Mouse (Mus musculus): Measurements from ENCODE around the gene Plppr1. TPM values are rescaled to one million over a fixed set of nuclear protein-coding genes. Genes with fewer than 3 reads are reported as not detected.

The Plppr1 gene
- polyA plus RNA-seq, 1 experiment from 2014 or later, result 6.6 TPM

DNA sequence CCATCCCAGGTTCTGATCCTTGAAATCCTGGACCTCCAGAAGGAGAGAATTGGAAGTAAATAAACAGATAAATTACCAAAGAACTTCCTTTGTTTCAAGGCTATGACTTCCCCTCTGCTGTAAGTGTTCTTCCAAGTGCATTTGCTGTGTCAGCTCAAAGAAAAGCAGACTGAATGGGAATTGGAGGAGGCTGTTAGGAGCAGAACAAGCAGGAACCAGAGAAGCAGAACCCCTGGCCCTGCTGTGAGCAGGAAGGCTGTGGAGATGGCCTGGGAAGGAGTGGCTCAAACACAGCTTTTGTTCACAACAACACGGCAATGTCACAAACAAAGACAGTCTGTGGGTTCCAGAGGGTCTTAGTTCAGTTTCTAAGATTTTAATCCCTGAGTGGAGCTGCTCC is 20.3 kb downstream of the Plppr1 start:
- Histone ChIP-seq H3K9ac (ENCODE audit: low read depth, low read length) (no peak overlapping the region), H3K4me2 (ENCODE audit: low read length) (no peak overlapping the region), H3K27ac (no peak overlapping the region), H3K4me1 (replicated peaks; ENCODE audit: insufficient read depth, low read length) (no peaks in the 10 kb centered on the region), H3K27me3 (ENCODE audit: insufficient read depth, low read length) (no peaks in the 10 kb centered on the region), H3K4me3 (replicated peaks; ENCODE audit: low read depth, low read length) (no peak overlapping the region), H3K36me3 (ENCODE audit: insufficient read depth, low read length) (no peaks in the 10 kb centered on the region), H3K9me3 (replicated peaks; ENCODE audit: low read length) (no peaks in the 10 kb centered on the region)
- 58% methylated on average over 1 of the region's 1 CpGs for WGBS
- ATAC-seq (replicated peaks; ENCODE audit: low FRiP score, low read depth) (no peak), DNase-seq (ENCODE audit: low spot score) (no peak)
- TF ChIP-seq CTCF (IDR thresholded peaks at IDR 0.05; ENCODE audit: low read depth), result no peak

DNA sequence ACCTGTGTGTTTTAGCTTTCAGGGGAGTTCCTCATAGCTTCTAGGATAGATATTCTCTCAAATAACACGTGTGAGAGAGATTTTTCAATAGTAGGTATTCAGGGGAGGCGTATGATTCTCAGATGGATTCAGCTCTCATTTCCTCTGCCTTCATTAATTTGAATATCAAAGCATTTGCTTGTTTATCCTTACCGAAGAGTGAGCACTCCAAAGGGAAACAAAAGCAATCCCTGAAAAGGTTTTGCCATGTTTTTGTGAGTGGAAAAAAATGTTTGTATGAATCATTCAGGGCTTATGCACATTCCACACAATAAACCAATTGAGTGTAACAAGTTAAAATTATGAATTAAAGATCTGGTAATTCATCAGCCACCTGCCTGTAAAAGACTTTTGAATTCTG is 29.1 kb downstream of the Plppr1 start:
- Histone ChIP-seq H3K4me2 (ENCODE audit: low read length) (no peak overlapping the region), H3K27me3 (ENCODE audit: insufficient read depth, low read length) (no peaks in the 10 kb centered on the region), H3K9ac (ENCODE audit: low read depth, low read length) (no peak overlapping the region), H3K4me1 (replicated peaks; ENCODE audit: insufficient read depth, low read length) (no peaks in the 10 kb centered on the region), H3K4me3 (replicated peaks; ENCODE audit: low read depth, low read length) (no peak overlapping the region), H3K9me3 (replicated peaks; ENCODE audit: low read length) (no peaks in the 10 kb centered on the region), H3K36me3 (ENCODE audit: insufficient read depth, low read length) (no peaks in the 10 kb centered on the region), H3K27ac (no peak overlapping the region)
- DNase-seq (ENCODE audit: low spot score), result no peak
- no peak for TF ChIP-seq CTCF (IDR thresholded peaks at IDR 0.05; ENCODE audit: low read depth)
- WGBS, result 56% methylated on average over 3 of the region's 3 CpGs
- no peak for ATAC-seq (replicated peaks; ENCODE audit: low FRiP score, low read depth)

DNA sequence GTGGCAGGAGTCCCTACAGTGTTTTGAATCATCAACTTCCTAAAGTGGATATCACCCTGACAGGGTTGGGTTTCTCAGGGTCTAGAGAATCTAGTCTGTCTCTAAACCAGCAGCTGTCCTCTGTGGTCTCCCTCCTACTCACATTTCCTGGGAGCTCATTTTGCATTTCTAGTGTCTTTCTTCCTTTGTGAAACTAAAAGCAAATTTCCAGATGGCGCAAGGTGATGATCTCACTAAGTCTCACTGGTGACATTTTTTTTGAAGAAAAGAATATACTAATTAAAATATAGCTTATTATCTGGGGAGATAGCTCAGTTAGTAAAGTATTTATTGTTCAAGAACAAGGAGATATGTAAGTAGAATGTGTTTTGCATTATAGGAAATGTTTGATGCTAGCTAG is 31.4 kb downstream of the Plppr1 start:
- no peaks in the 10 kb centered on the region for H3K27me3 ChIP-seq (ENCODE audit: insufficient read depth, low read length)
- H3K27ac ChIP-seq, result no peak overlapping the region
- no peaks in the 10 kb centered on the region for H3K9me3 ChIP-seq (replicated peaks; ENCODE audit: low read length)
- no peak for TF ChIP-seq CTCF (IDR thresholded peaks at IDR 0.05; ENCODE audit: low read depth)
- H3K9ac ChIP-seq (ENCODE audit: low read depth, low read length), result no peak overlapping the region
- no peak overlapping the region for H3K4me3 ChIP-seq (replicated peaks; ENCODE audit: low read depth, low read length)
- no peaks in the 10 kb centered on the region for H3K4me1 ChIP-seq (replicated peaks; ENCODE audit: insufficient read depth, low read length)
- WGBS, result 86% methylated on average over 1 of the region's 1 CpGs
- H3K36me3 ChIP-seq (ENCODE audit: insufficient read depth, low read length), result no peaks in the 10 kb centered on the region
- ATAC-seq (replicated peaks; ENCODE audit: low FRiP score, low read depth), result no peak
- no peak for DNase-seq (ENCODE audit: low spot score)
- H3K4me2 ChIP-seq (ENCODE audit: low read length), result no peak overlapping the region

DNA sequence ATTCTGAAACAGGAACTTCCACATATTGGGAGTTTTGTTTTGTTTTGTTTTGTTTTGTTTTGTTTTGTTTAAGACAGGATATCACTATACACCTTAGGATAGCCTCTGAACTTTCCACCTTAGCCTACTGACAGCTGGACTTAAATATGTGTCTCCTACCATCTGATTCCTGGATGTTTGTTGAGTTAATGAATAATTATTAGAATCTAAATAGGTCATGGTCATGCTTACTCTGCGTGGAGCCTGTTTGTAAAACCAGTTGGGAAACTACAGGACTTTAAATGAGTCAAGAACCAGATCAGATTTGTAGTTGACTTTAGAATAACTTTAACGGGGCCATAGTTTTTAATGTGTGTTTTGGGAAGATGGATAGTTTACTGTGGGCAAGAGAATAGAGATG is 40.4 kb downstream of the Plppr1 start:
- H3K9ac ChIP-seq (ENCODE audit: low read depth, low read length), result no peak overlapping the region
- H3K4me1 ChIP-seq (replicated peaks; ENCODE audit: insufficient read depth, low read length), result no peaks in the 10 kb centered on the region
- H3K9me3 ChIP-seq (replicated peaks; ENCODE audit: low read length), result no peaks in the 10 kb centered on the region
- H3K4me2 ChIP-seq (ENCODE audit: low read length), result no peak overlapping the region
- WGBS, result 54% methylated on average over 2 of the region's 2 CpGs
- H3K36me3 ChIP-seq (ENCODE audit: insufficient read depth, low read length), result no peaks in the 10 kb centered on the region
- H3K27me3 ChIP-seq (ENCODE audit: insufficient read depth, low read length), result no peaks in the 10 kb centered on the region
- no peak overlapping the region for H3K4me3 ChIP-seq (replicated peaks; ENCODE audit: low read depth, low read length)
- TF ChIP-seq CTCF (IDR thresholded peaks at IDR 0.05; ENCODE audit: low read depth), result no peak
- no peak overlapping the region for H3K27ac ChIP-seq
- no peak for ATAC-seq (replicated peaks; ENCODE audit: low FRiP score, low read depth)
- no peak for DNase-seq (ENCODE audit: low spot score)

DNA sequence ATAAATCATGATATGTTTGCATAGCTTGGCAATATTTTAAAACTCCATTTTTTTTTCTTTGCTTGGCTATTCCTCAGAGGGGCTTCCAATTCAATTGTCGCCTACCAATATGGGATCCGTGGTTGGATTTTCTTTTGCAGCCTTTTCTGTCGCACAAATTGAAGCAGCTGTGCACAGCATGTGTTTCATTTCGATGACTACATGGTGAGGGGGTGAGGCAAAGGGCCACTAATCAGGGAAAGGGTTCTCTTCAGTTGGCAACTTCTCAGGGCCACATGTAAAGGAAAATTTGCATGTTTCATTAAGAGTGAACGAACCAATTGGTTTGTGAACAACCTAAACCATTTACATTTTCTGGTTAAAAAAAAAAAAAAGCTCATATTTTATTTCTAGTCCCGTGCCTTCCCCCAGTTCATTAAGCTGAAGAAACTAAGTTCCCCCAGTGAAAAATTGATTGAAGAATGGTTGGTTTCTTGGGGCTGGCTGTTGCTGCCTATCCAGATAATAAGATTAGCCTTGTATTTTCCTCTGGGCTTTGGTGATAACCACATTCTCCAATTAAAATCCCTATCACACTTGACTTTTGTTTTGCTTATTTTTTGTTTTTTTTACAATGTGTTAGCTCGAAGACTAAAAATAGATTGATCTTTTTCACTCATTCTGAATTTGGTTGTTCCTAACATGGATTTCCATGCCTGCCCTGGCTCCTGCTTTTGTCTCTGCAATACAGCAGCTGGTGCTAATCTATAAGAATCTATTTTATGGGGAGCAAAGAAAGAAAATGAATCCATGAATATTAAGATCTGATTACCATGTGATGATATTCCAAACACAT is 43.1 kb downstream of the Plppr1 start:
- ATAC-seq (replicated peaks; ENCODE audit: low FRiP score, low read depth), result no peak
- no peak overlapping the region for H3K9ac ChIP-seq (ENCODE audit: low read depth, low read length)
- no peak overlapping the region for H3K4me3 ChIP-seq (replicated peaks; ENCODE audit: low read depth, low read length)
- H3K27ac ChIP-seq, result no peak overlapping the region
- no peaks in the 10 kb centered on the region for H3K36me3 ChIP-seq (ENCODE audit: insufficient read depth, low read length)
- no peaks in the 10 kb centered on the region for H3K9me3 ChIP-seq (replicated peaks; ENCODE audit: low read length)
- DNase-seq (ENCODE audit: low spot score), result no peak
- no peaks in the 10 kb centered on the region for H3K4me1 ChIP-seq (replicated peaks; ENCODE audit: insufficient read depth, low read length)
- no peak overlapping the region for H3K4me2 ChIP-seq (ENCODE audit: low read length)
- no peaks in the 10 kb centered on the region for H3K27me3 ChIP-seq (ENCODE audit: insufficient read depth, low read length)
- TF ChIP-seq CTCF (IDR thresholded peaks at IDR 0.05; ENCODE audit: low read depth), result no peak
- WGBS, result 57% methylated on average over 7 of the region's 7 CpGs

DNA sequence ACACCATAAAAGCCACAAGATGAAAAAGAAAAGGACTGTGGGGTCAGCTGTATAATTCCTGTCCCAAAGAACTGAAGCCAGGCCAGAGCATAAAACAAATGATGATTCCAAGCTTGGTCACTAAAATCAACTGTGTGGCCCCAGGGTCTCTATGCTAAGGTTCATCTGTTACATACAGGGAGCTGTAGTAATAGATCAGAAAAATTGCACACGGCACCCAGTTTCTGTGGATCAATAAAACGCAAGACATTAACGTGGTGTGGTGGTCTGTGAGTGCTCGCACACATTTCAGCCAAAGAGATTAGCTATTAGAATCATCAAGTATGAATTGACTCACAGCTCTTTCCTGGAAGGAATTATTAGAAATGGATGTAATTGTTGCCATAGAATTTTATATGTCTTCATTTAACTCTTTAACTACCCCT is 43.7 kb downstream of the Plppr1 start:
- H3K9ac ChIP-seq (ENCODE audit: low read depth, low read length), result no peak overlapping the region
- no peak for TF ChIP-seq CTCF (IDR thresholded peaks at IDR 0.05; ENCODE audit: low read depth)

More for the DNA sequence above, 43.7 kb downstream of the Plppr1 start:
- no peaks in the 10 kb centered on the region for H3K9me3 ChIP-seq (replicated peaks; ENCODE audit: low read length)
- no peaks in the 10 kb centered on the region for H3K4me1 ChIP-seq (replicated peaks; ENCODE audit: insufficient read depth, low read length)
- H3K27ac ChIP-seq, result no peak overlapping the region
- DNase-seq (ENCODE audit: low spot score) (no peak), ATAC-seq (replicated peaks; ENCODE audit: low FRiP score, low read depth) (no peak)
- 95% methylated on average over 4 of the region's 4 CpGs for WGBS
- no peak overlapping the region for H3K4me2 ChIP-seq (ENCODE audit: low read length)
- H3K4me3 ChIP-seq (replicated peaks; ENCODE audit: low read depth, low read length), result no peak overlapping the region
- H3K27me3 ChIP-seq (ENCODE audit: insufficient read depth, low read length), result no peaks in the 10 kb centered on the region
- H3K36me3 ChIP-seq (ENCODE audit: insufficient read depth, low read length), result no peaks in the 10 kb centered on the region
